Comparison of ENCODE assay signal across 9 mouse cellular contexts in genomic region chr6:58830840-58831231, GRCm38 (mm10). TPM values are rescaled to one million over a fixed set of nuclear protein-coding genes. Genes with fewer than 3 reads are reported as not detected.
DNase-seq lines count a peak whose midpoint lies in the region; ATAC-seq and TF ChIP-seq lines count a peak whose summit lies in the region.
"Had no signal": no experiment of that assay in that cellular context is flagged by ENCODE, and none has a peak within 500 bp of the region (broad histone marks: within the 10 kb centered on the region; RNA-seq: fewer than 3 reads in every experiment).

No protein-coding gene starts in this region.

- H3K79me2 ChIP-seq in MEL (ENCODE audit: control insufficient read depth, insufficient read depth, low read length, poor library complexity) = no peaks in the 10 kb centered on the region

- peak overlapping the region; percentile 82 for H3K4me2 ChIP-seq in heart, embryonic 16.5 days (ENCODE audit: low read depth, low read length)

- 16% methylated on average over 7 of the region's 7 CpGs for WGBS in heart, embryonic 16.5 days
- WGBS in hindbrain, embryonic 10.5 days = 10% methylated on average over 7 of the region's 7 CpGs
- WGBS in midbrain, embryonic 10.5 days = 14% methylated on average over 7 of the region's 7 CpGs

- TF ChIP-seq RAD21 in MEL (IDR thresholded peaks at IDR 0.05; ENCODE audit: low read depth, low read length) = no peak

- H3K4me1 ChIP-seq in heart, embryonic 16.5 days (ENCODE audit: control insufficient read depth, insufficient read depth, low read length) = peaks cover 19% of the 10 kb centered on the region; the same call in 1 of the 2 replicates
- peaks cover 0 to 3% of the 10 kb centered on the region in 2 experiments; a peak in 2 of 4 replicates for H3K4me1 ChIP-seq in MEL (ENCODE audit: control insufficient read depth in 1 of 2, insufficient read depth in 2 of 2, low read length in 2 of 2)
- peaks cover 12% of the 10 kb centered on the region; the same call in 1 of the 2 replicates for H3K4me1 ChIP-seq in hindbrain, embryonic 10.5 days (replicated peaks)
- peaks cover 9% of the 10 kb centered on the region for H3K4me1 ChIP-seq in midbrain, embryonic 10.5 days

- H3K36me3 ChIP-seq in heart, embryonic 16.5 days (ENCODE audit: control insufficient read depth, insufficient read depth) = no peaks in the 10 kb centered on the region
- H3K36me3 ChIP-seq in MEL (ENCODE audit: control insufficient read depth in 1 of 2, insufficient read depth in 2 of 2, low read length in 2 of 2) = peaks cover 0 to 3% of the 10 kb centered on the region in 2 experiments; a peak in 1 of 4 replicates
- no peaks in the 10 kb centered on the region for H3K36me3 ChIP-seq in hindbrain, embryonic 10.5 days
- no peaks in the 10 kb centered on the region for H3K36me3 ChIP-seq in midbrain, embryonic 10.5 days

- H3K4me3 ChIP-seq in heart, embryonic 16.5 days (ENCODE audit: low read length) = peak overlapping the region; percentile 91
- peak overlapping the region; percentile 32 to 62; a peak in 2 of 4 replicates for H3K4me3 ChIP-seq in MEL (ENCODE audit: control insufficient read depth in 1 of 2, insufficient read depth in 1 of 2, low read depth in 2 of 2, low read length in 2 of 2)
- H3K4me3 ChIP-seq in hindbrain, embryonic 10.5 days = peak overlapping the region; percentile 79
- H3K4me3 ChIP-seq in midbrain, embryonic 10.5 days = peak overlapping the region; percentile 81

- H3K9me3 ChIP-seq in heart, embryonic 16.5 days (replicated peaks; ENCODE audit: control insufficient read depth, low read length) = no peaks in the 10 kb centered on the region
- no peaks in the 10 kb centered on the region for H3K9me3 ChIP-seq in MEL (replicated peaks; ENCODE audit: insufficient read depth, low read length)
- H3K9me3 ChIP-seq in hindbrain, embryonic 10.5 days = no peaks in the 10 kb centered on the region
- no peaks in the 10 kb centered on the region for H3K9me3 ChIP-seq in midbrain, embryonic 10.5 days (replicated peaks)

- no peak for TF ChIP-seq EP300 in MEL (IDR thresholded peaks at IDR 0.05; ENCODE audit: low read depth in 1 of 2, low read length in 2 of 2)

- no peak for TF ChIP-seq CTCF in MEL (IDR thresholded peaks at IDR 0.05 in 2 of 3, conservative IDR thresholded peaks at IDR 0.05 in 1 of 3; ENCODE audit: control insufficient read depth in 1 of 3, insufficient read depth in 1 of 3, low read depth in 2 of 3, low read length in 3 of 3, poor library complexity in 1 of 3, severe bottlenecking in 1 of 3)

- peak overlapping the region; percentile 91 for H3K9ac ChIP-seq in heart, embryonic 16.5 days (ENCODE audit: low read length)
- no peak overlapping the region for H3K9ac ChIP-seq in MEL (ENCODE audit: control insufficient read depth, low read depth, low read length, poor library complexity, severe bottlenecking)

- no peak for TF ChIP-seq POLR2A in MEL (IDR thresholded peaks at IDR 0.05; ENCODE audit: control insufficient read depth in 1 of 2, insufficient read depth in 1 of 2, low read depth in 1 of 2, low read length in 2 of 2, poor library complexity in 1 of 2)

- peak overlapping the region; percentile 21; the same call in 1 of the 2 replicates for H3K27ac ChIP-seq in heart, embryonic 16.5 days (ENCODE audit: low read length)
- H3K27ac ChIP-seq in MEL (ENCODE audit: control insufficient read depth, low read depth, low read length) = no peak overlapping the region
- no peak overlapping the region; the same call in 1 of the 2 replicates for H3K27ac ChIP-seq in hindbrain, embryonic 10.5 days
- peak overlapping the region; percentile 89; the same call in 1 of the 2 replicates for H3K27ac ChIP-seq in midbrain, embryonic 10.5 days (replicated peaks)

- no peak for DNase-seq in heart, adult 8-10 months (ENCODE audit: low spot score)
- no peak for DNase-seq in MEL (ENCODE audit: low read depth, low spot score)
- DNase-seq in hindbrain, embryonic 10.5 days (ENCODE audit: low spot score) = no peak
- DNase-seq in midbrain, embryonic 10.5 days (ENCODE audit: low spot score) = no peak
- DNase-seq in right cerebral cortex, adult 18-20 months = no peak
- no peak for DNase-seq in ovary, postnatal 36 days (ENCODE audit: low spot score)
- no peak for DNase-seq in retina, postnatal 1 day

- no peaks in the 10 kb centered on the region for H3K27me3 ChIP-seq in heart, embryonic 16.5 days (ENCODE audit: control insufficient read depth, insufficient read depth, low read length)
- no peaks in the 10 kb centered on the region; a peak in 1 of 4 replicates for H3K27me3 ChIP-seq in MEL (ENCODE audit: control insufficient read depth in 1 of 2, insufficient read depth in 2 of 2, low read length in 2 of 2)
- H3K27me3 ChIP-seq in hindbrain, embryonic 10.5 days (ENCODE audit: insufficient read depth, poor library complexity, severe bottlenecking) = peaks cover 10% of the 10 kb centered on the region
- H3K27me3 ChIP-seq in midbrain, embryonic 10.5 days (ENCODE audit: low read depth, poor library complexity, severe bottlenecking) = peaks cover 12% of the 10 kb centered on the region; the same call in 1 of the 2 replicates
- H3K27me3 ChIP-seq: Patski had no signal

- no peak for ATAC-seq in heart, embryonic 16.5 days (replicated peaks; ENCODE audit: extremely low read depth, insufficient read depth, low FRiP score)

TF ChIP-seq in MEL, 35 proteins besides CTCF, POLR2A, EP300 and RAD21:
- TF ChIP-seq CHD2 (IDR thresholded peaks at IDR 0.05; ENCODE audit: low read length) = no peak
- TF ChIP-seq SMC3 (IDR thresholded peaks at IDR 0.05; ENCODE audit: low read depth, low read length) = no peak
- no peak for TF ChIP-seq SIN3A (IDR thresholded peaks at IDR 0.05; ENCODE audit: low read length)
- TF ChIP-seq CHD1 (IDR thresholded peaks at IDR 0.05; ENCODE audit: low read depth, low read length) = no peak
- no peak for TF ChIP-seq TCF12 (IDR thresholded peaks at IDR 0.05; ENCODE audit: low read depth, low read length)
- TF ChIP-seq POLR2AphosphoS5 (IDR thresholded peaks at IDR 0.05; ENCODE audit: borderline replicate concordance, low read depth, low read length) = no peak
- no peak for TF ChIP-seq TBP (IDR thresholded peaks at IDR 0.05; ENCODE audit: low read depth, low read length)
- no peak for TF ChIP-seq MAZ (IDR thresholded peaks at IDR 0.05; ENCODE audit: low read depth, low read length)
- TF ChIP-seq JUND (IDR thresholded peaks at IDR 0.05; ENCODE audit: low read depth, low read length) = no peak

RNA-seq across cellular contexts. Expression of gene Herc3, which starts 0.4 kb away (rescaled TPM):
- 42.4 and 44.0 TPM in 2 replicates for polyA plus RNA-seq in heart, embryonic 16.5 days (2015; fragmentation: Nextera tagmentation; extraction: Ambion mirVana)
- 10 to 100 TPM; 29.4 to 83.7 (median 46.4) TPM for total RNA-seq in heart, adult 8-10 months (2022)
- 1.9 and 3.2 TPM in 2 replicates for total RNA-seq in MEL (2012; rRNA removed)
- 1 to 10 TPM in 1 of 2 experiments, not detected in 1; 5.7 TPM for polyA plus RNA-seq in MEL (2012; ENCODE audit: insufficient read depth in 1 of 2, insufficient read length in 2 of 2, low read depth in 1 of 2, low replicate concordance in 2 of 2, missing spikeins in 1 of 2)
- 5.2 and 6.8 TPM in 2 replicates for polyA plus RNA-seq in hindbrain, embryonic 10.5 days (2016; fragmentation: Nextera tagmentation; extraction: Ambion mirVana)
- polyA plus RNA-seq in midbrain, embryonic 10.5 days (2016; fragmentation: Nextera tagmentation; extraction: Ambion mirVana) = 5.7 and 8.7 TPM in 2 replicates

Comparison
In these comparisons a context has a peak if more than half of its experiments do, and no peak if none do; other contexts are left out.
1. H3K27ac ChIP-seq: peak in heart, embryonic 16.5 days (single experiment) and midbrain, embryonic 10.5 days (single experiment); none in MEL (single experiment) and hindbrain, embryonic 10.5 days (single experiment).
2. Peak in every context shown above with its lines, with median percentiles within 50 percentile points of each other: H3K4me3 ChIP-seq.